Mouse (Mus musculus) Patski (cell line): ENCODE data around the gene Ric8b. TPM values are rescaled to one million over a fixed set of nuclear protein-coding genes. Genes with fewer than 3 reads are reported as not detected.

Experiments used
- ATAC-seq: fragments of 100-300 bp; one replicate; pipeline ENCODE4 v1.8.0; 2021
- CTCF ChIA-PET: fragments of 350-600 bp; sonication (Branson Sonifier 250); formaldehyde crosslinking; loops from one replicate; lab custom pipeline; 2022; ENCODE audit warnings: inconsistent platforms; lab: Charles Lee
- POLR2A ChIA-PET: fragments of 350-600 bp; sonication (Branson Sonifier 250); formaldehyde crosslinking; loops from one replicate; lab custom pipeline; 2022; ENCODE audit warnings: antibody characterized with exemption, inconsistent platforms; lab: Charles Lee
- DNase-seq: peaks from one replicate; pipeline ENCODE4 v3.0.0-alpha.2; 2011; ENCODE audit warnings: low read depth, low spot score
- H3K27me3 ChIP-seq: fragments of 371-371 bp; one replicate; pipeline ENCODE4 v1.5.1; 2021
- CTCF ChIP-seq: fragments of 100-300 bp; IDR thresholded peaks from one replicate; pipeline ENCODE4 v1.5.1; 2021
- in situ Hi-C: fragments of 300-500 bp; cut with MboI; formaldehyde crosslinking; loops from 3 replicates; pipeline ENCODE4 v1.11.1; 2018; ENCODE audit warnings: low pct_unique_long_range_greater_than_20kb, mixed read lengths
- polyA plus RNA-seq: library from polyadenylated mRNA; unstranded; gene quantifications from one replicate; pipeline ENCODE4 v1.2.3, GENCODE M21; 2021

Ric8b gene
- polyA plus RNA-seq, 1 experiment from 2014 or later, result 29.8 TPM

DNA sequence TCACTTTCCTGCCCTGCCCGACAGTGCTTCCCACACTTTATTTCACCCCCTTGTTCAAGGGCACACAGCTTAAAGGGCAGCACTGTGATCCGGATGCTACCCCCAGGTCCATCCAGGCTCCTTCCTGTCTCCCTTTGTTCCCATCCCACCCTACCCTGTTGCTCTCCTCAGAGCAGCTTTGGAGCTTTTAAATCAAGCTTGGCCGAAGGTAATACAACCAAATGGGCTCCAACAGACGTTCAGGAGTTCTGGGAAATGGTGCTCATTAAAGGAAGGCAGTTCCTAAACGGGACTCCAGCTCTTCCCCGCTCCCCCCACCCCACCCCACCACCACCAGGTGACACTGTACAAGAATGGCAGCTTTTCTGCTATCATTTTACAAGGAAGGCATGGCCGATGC is 7.2 kb upstream of the Ric8b start:
- in situ Hi-C loops, result no loop called here

GRCm38 (mm10) chr10:84910758-84911384 is 6.5 kb upstream of the Ric8b start:
- ATAC-seq (no peak), DNase-seq (no peak)
- TF ChIP-seq CTCF, result no peak
- no peaks in the 10 kb centered on the region for H3K27me3 ChIP-seq
- in situ Hi-C loops, result no loop called here
- CTCF ChIA-PET, result no interaction called here
- POLR2A ChIA-PET, result interaction anchor here (0.6 kb wide), 1 partner anchor 15 kb away, joined by 4 read pairs; no protein-coding TSS in a partner anchor

More for the DNA sequence above, 7.2 kb upstream of the Ric8b start:
- TF ChIP-seq CTCF, result no peak
- ChIA-PET POLR2A (interaction anchor here (0.6 kb wide), 1 partner anchor 55 kb away, joined by 3 read pairs; no protein-coding TSS in a partner anchor), CTCF (no interaction called here)
- DNase-seq, result no peak
- H3K27me3 ChIP-seq, result no peaks in the 10 kb centered on the region
- no peak for ATAC-seq

- TF ChIP-seq CTCF, result no peak
- no peak for DNase-seq
- in situ Hi-C loops, result no loop called here
- ChIA-PET POLR2A (no interaction called here), CTCF (no interaction called here)
- no peaks in the 10 kb centered on the region for H3K27me3 ChIP-seq
- no peak for ATAC-seq
These were observed 4.3 kb upstream of the Ric8b start for GRCm38 (mm10) chr10:84913148-84913547.

DNA sequence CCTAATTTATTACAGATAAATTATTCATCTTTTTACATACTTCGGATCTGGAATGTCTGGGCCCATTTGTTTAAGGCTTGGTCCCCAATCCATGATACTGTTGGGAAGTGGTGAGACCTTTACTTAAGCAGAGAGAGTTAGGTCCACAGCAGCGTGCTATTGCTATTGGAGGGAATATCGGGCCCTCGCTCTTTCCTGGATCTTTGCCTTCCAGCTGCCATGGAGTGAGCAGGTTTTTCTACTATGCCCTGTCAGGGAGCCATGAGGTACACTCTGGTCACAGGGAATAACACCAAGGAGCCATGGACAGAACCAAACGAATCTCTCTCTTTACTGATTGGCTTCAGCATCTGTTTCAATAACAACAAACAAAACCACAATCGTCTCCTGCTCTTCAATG is 1.9 kb upstream of the Ric8b start:
- TF ChIP-seq CTCF, result no peak
- no peaks in the 10 kb centered on the region for H3K27me3 ChIP-seq
- ChIA-PET POLR2A (no interaction called here), CTCF (interaction anchor here (1.0 kb wide), 1 partner anchor 53 kb away, joined by 3 read pairs; no protein-coding TSS in a partner anchor)
- DNase-seq (no peak), ATAC-seq (no peak)
- in situ Hi-C loops, result no loop called here

- ChIA-PET CTCF (no interaction called here), POLR2A (no interaction called here)
- no peak for TF ChIP-seq CTCF
- ATAC-seq (no peak), DNase-seq (no peak)
- H3K27me3 ChIP-seq, result no peaks in the 10 kb centered on the region
- in situ Hi-C loops, result no loop called here
These were observed 297 bp downstream of the Ric8b start for GRCm38 (mm10) chr10:84917731-84918095.

DNA sequence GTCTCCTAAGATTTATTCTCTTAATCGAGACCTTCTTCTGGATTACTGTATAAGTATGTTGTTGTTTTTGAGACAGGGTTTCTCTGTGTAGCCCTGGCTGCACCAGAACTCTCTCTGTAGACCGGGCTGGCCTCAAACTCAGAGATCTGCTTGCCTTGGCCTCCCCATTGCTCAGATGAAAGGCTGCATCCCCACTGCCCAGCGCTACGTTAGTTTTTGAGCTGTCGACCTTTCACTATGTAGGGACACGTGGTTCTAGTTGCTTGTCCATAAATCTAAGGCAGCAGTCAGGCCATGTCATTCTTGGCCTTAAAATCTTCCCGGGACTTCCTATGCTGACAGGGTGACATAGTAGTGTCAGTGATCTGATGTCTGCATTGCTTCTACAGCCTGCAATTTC is 8.9 kb downstream of the Ric8b start:
- no peak for DNase-seq
- in situ Hi-C loops, result no loop called here
- POLR2A ChIA-PET, result no interaction called here

GRCm38 (mm10) chr10:84926885-84927284 is 9.5 kb downstream of the Ric8b start:
- CTCF ChIA-PET, result interaction anchor here (1.0 to 1.3 kb wide), 4 partner anchors 9 to 91 kb away, joined by 3 read pairs; no protein-coding TSS in a partner anchor
- POLR2A ChIA-PET, result no interaction called here
- H3K27me3 ChIP-seq, result no peaks in the 10 kb centered on the region
- in situ Hi-C loops, result no loop called here
- no peak for TF ChIP-seq CTCF
- DNase-seq (no peak), ATAC-seq (no peak)

More for the DNA sequence above, 8.9 kb downstream of the Ric8b start:
- H3K27me3 ChIP-seq, result no peaks in the 10 kb centered on the region
- CTCF ChIA-PET, result interaction anchor here (1.0 to 1.3 kb wide), 4 partner anchors 9 to 91 kb away, joined by 3 read pairs; no protein-coding TSS in a partner anchor
- no peak for ATAC-seq
- no peak for TF ChIP-seq CTCF

DNA sequence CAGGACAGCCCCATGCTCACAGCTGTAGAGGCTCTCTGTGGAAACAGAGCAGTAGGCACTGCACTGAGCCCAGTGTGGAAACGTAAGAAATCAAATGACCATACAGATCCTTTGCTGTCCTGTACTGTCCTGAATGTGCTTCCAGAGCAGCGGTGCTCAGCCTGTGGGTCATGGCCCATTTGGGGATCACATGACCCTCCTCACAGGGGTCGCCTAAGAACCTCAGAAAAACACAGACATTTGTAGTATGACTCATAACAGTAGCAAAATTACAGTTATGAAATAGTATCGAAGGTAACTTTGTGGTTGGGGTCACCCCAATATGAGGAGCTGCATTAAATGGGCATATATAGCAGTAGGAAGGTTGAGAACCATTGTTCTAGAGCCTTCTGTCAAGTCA is 11.0 kb downstream of the Ric8b start:
- ChIA-PET CTCF (no interaction called here), POLR2A (no interaction called here)
- ATAC-seq (no peak), DNase-seq (no peak)
- H3K27me3 ChIP-seq, result no peaks in the 10 kb centered on the region
- in situ Hi-C loops, result no loop called here
- no peak for TF ChIP-seq CTCF

DNA sequence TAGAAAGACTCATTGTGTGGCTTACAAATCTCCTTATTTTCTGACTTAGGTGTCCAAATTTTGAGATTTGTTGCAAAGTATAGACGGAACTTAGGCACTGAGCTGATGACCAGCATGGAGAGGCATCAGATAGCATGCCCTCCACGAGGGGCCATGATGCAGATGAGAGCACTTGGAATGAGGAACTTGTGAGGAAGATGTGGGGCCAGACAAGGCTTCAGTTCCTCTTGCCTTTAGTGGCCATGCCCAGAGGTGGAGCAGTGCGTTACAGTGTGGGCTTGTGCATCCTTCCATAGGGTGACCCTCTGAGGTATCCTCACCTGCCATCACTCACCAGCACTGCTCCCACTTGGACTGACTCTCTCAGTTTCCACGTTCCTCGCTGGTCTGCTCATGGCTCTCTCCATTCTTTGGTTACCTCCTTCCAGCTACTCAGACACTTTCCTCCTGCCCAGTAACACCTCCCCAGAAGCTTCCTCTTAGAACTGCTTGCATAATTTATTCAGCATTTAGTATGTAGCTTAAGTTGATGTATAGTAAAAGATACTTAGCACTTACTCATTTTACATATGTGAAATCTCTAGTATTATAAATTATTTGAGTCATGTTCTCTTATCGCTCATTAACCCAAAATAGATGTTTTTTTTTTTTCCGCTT is 18.3 kb downstream of the Ric8b start:
- CTCF ChIA-PET, result interaction anchor here (0.8 to 1.5 kb wide), 2 partner anchors 9 to 15 kb away, joined by 3 read pairs; no protein-coding TSS in a partner anchor
- no peaks in the 10 kb centered on the region for H3K27me3 ChIP-seq
- TF ChIP-seq CTCF, result no peak
- in situ Hi-C loops, result no loop called here
- POLR2A ChIA-PET, result no interaction called here
- ATAC-seq (no peak), DNase-seq (no peak)

DNA sequence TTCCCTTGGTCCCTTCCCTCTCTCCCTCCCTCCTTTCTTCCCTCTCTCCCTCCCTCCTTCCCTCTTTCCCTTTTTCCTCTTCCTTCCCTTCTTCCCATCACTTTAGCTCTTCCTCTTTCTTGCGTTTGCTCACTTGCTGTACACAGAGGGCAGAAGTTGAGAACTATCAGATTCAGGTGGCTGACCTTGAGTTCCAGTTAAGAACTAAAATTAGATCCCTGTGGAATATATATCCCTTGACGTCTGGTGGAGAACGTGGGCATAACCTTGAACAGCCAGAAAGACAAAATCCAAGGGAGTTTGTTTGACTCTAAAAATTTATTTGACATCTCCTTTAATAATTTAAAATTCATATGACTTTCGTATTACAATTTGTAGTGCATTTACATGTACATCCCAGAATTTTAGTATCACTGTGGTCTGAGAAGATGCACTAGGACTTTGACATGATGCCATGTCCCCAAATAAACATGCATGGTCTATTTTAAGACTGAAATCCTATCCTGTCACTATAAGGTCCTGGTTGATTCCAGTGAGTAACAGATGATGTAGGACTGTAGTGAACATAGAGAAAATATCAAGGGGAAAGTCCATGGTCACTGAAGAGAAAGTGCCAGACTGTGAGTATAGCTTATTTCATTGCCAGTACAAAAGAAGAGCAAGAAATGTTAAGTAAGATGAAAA is 19.6 kb downstream of the Ric8b start:
- no peak for ATAC-seq
- DNase-seq, result no peak
- ChIA-PET CTCF (interaction anchor here (0.7 to 1.5 kb wide), 2 partner anchors 14 to 18 kb away, joined by 3 read pairs; no protein-coding TSS in a partner anchor), POLR2A (no interaction called here)
- no peak for TF ChIP-seq CTCF
- no peaks in the 10 kb centered on the region for H3K27me3 ChIP-seq
- in situ Hi-C loops, result no loop called here
